Comparison of ENCODE assay signal across 22 mouse cellular contexts in the genomic region with DNA sequence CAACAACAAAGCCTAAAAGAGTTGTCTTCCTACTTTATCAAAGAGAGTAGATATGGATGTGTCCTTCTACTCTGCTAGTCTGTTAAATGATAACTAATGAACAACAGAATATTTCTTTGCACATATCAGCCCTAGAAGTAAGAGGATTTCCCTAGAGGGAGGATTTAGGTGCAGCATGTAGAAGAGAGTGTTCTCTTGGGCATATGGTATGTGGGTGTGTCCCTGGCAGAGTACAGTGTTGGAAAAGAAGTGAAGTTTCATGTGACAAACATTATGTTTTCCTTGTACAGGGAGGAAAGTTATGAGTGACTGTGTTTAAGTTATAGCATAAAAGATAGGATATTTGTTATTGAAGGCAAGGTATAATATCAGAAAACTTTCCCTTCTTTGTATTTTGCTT.
DNase-seq lines count a peak whose midpoint lies in the region; ATAC-seq lines count a peak whose summit lies in the region.
"Had no signal": no experiment of that assay in that cellular context is flagged by ENCODE, and none has a peak within 500 bp of the region (broad histone marks: within the 10 kb centered on the region; RNA-seq: fewer than 3 reads in every experiment).

No protein-coding gene starts in this region.

- H3K27ac ChIP-seq in intestine, embryonic 15.5 days = no peak overlapping the region
- H3K27ac ChIP-seq: embryonic facial prominence, embryonic 10.5 days; heart, embryonic 15.5 days; limb, embryonic 15.5 days; neural tube, embryonic 12.5 days; stomach, embryonic 15.5 days had no signal

- no peaks in the 10 kb centered on the region for H3K27me3 ChIP-seq in intestine, embryonic 15.5 days (replicated peaks)
- H3K27me3 ChIP-seq: heart, embryonic 15.5 days; limb, embryonic 15.5 days; neural tube, embryonic 12.5 days; stomach, embryonic 15.5 days had no signal

- H3K4me3 ChIP-seq in intestine, embryonic 15.5 days (replicated peaks) = no peak overlapping the region
- H3K4me3 ChIP-seq: embryonic facial prominence, embryonic 10.5 days; heart, embryonic 15.5 days; limb, embryonic 15.5 days; neural tube, embryonic 12.5 days; stomach, embryonic 15.5 days had no signal

- peak; percentile 26 for DNase-seq in cerebellum, adult 18-20 months
- peak; percentile 70 to 80 for DNase-seq in layer of hippocampus, adult 8-10 months (ENCODE audit: low spot score in 2 of 2)
- DNase-seq in left cerebral cortex, adult 8-10 months (ENCODE audit: low spot score in 2 of 2) = peak; percentile 7 to 79
- peak; percentile 71 for DNase-seq in right cerebral cortex, postnatal 25 days
- no peak for DNase-seq in kidney, adult 18-20 months
- DNase-seq in liver = no peak
- DNase-seq: gastrocnemius, postnatal 10 days; heart, adult 18-20 months; liver, postnatal 0 days; lung, postnatal 4 days; thymus, postnatal 36 days had no signal

- no peak for ATAC-seq in cerebellum, adult (ENCODE audit: insufficient number of reproducible peaks, low FRiP score, low TSS enrichment)
- no peak for ATAC-seq in intestine, embryonic 15.5 days
- ATAC-seq: CD4-positive, CD25-positive, alpha-beta regulatory T cell, adult 4 months; forebrain, embryonic 16.5 days; liver, postnatal 0 days had no signal

- no peaks in the 10 kb centered on the region for H3K4me1 ChIP-seq in intestine, embryonic 15.5 days (replicated peaks)
- H3K4me1 ChIP-seq: embryonic facial prominence, embryonic 10.5 days; heart, embryonic 15.5 days; limb, embryonic 15.5 days; neural tube, embryonic 12.5 days; stomach, embryonic 15.5 days had no signal

- H3K36me3 ChIP-seq in intestine, embryonic 15.5 days = no peaks in the 10 kb centered on the region
- H3K36me3 ChIP-seq: embryonic facial prominence, embryonic 10.5 days; G1E; heart, embryonic 15.5 days; limb, embryonic 15.5 days; neural tube, embryonic 12.5 days; stomach, embryonic 15.5 days had no signal

- H3K9me3 ChIP-seq in intestine, embryonic 15.5 days = no peaks in the 10 kb centered on the region
- H3K9me3 ChIP-seq: embryonic facial prominence, embryonic 10.5 days; heart, embryonic 15.5 days; limb, embryonic 15.5 days; neural tube, embryonic 12.5 days; stomach, embryonic 15.5 days had no signal

- H3K4me2 ChIP-seq in intestine, embryonic 15.5 days (replicated peaks) = no peak overlapping the region
- H3K4me2 ChIP-seq: heart, embryonic 15.5 days; limb, embryonic 15.5 days; midbrain, embryonic 11.5 days; neural tube, embryonic 12.5 days; stomach, embryonic 15.5 days had no signal

- H3K9ac ChIP-seq in intestine, embryonic 15.5 days = no peak overlapping the region
- H3K9ac ChIP-seq: heart, embryonic 15.5 days; limb, embryonic 15.5 days; liver, postnatal 0 days; neural tube, embryonic 12.5 days; stomach, embryonic 15.5 days had no signal

Comparison
In these comparisons a context has a peak if more than half of its experiments do, and no peak if none do; other contexts are left out.
1. DNase-seq: peak in cerebellum, adult 18-20 months (2 of 2), layer of hippocampus, adult 8-10 months (2 of 2), left cerebral cortex, adult 8-10 months (2 of 2) and right cerebral cortex, postnatal 25 days (single experiment); none in kidney, adult 18-20 months (single experiment) and liver (single experiment).